Mouse (Mus musculus) small intestine, adult 2 months (tissue): ENCODE measurements at regions not wholly inside any gene's neighbourhood (a gene's known extent, or its start where the extent isn't known, plus 50 kb on each side); places are given as distances from the start of the nearest gene placed in this dataset.

Source experiments
- CTCF ChIP-seq: fragments of 200-500 bp; IDR thresholded peaks from 2 replicates; pipeline ENCODE4 v1.5.1; 2012; ENCODE audit warnings: low read depth, mild to moderate bottlenecking, control low read depth, inconsistent platforms, low read length, moderate library complexity, mixed read lengths; ENCODE audit not compliant: insufficient replicate concordance, insufficient read length; ENCODE audit errors: extremely low read depth
- POLR2A ChIP-seq: fragments of 200-500 bp; IDR thresholded peaks from 2 replicates; pipeline ENCODE4 v1.6.1; 2012; ENCODE audit warnings: low read depth, mild to moderate bottlenecking, control low read depth, inconsistent platforms, low read length, moderate library complexity

DNA sequence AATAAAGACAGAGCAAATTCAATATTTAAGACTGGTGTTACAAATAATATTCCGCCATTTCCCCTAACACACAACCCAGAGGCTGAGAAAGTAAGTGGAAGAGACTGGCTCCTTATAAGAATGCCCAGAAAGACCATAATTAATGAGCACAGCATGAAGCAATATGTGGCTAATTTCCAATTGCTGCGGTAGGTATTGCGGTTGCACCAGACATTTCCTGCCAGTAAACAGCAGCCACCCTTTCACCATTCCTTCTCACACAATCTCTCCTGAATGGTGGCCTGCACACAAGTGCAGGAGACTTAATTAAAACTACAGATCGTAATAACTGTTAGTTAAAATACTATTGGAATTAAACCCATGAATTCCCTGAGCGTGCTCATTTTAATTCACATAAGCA is 71.8 kb upstream of the Pabpc6 start:
- no peak for TF ChIP-seq POLR2A
- no peak for TF ChIP-seq CTCF
